Mouse (Mus musculus) left cerebral cortex, postnatal 14 days (tissue): ENCODE measurements at regions not wholly inside any gene's neighbourhood (a gene's known extent, or its start where the extent isn't known, plus 50 kb on each side); places are given as distances from the start of the nearest gene placed in this dataset.
A peak's percentile ranks its signal among the peaks of the same experiment; 100 is the strongest.

Source experiments
- DNase-seq, 2 experiments: peaks; one replicate each; pipeline ENCODE4 v3.0.0; 2021 to 2022; ENCODE audit warnings: low spot score in 2 of 2, mixed read lengths in 1 of 2
- intact Hi-C: fragments of 180-260 bp; cut with DNase I; formaldehyde crosslinking; loops from one replicate; pipeline ENCODE4 v1.15.1; 2025

- intact Hi-C loops = no loop called here
- no peak for DNase-seq
These were observed 189.8 kb upstream of the Nt5c1b start for GRCm38 (mm10) chr12:10179815-10180468.

- DNase-seq = no peak
- intact Hi-C loops = no loop called here
These were observed 187.2 kb upstream of the Nt5c1b start for GRCm38 (mm10) chr12:10182589-10182988.

- intact Hi-C loops = no loop called here
- DNase-seq = no peak
These were observed 183.2 kb upstream of the Nt5c1b start for GRCm38 (mm10) chr12:10186576-10186975.

GRCm38 (mm10) chr12:10189746-10190145 is 180.0 kb upstream of the Nt5c1b start:
- DNase-seq = no peak
- intact Hi-C loops = no loop called here

- DNase-seq = no peak
- intact Hi-C loops = no loop called here
These were observed 171.8 kb upstream of the Nt5c1b start for GRCm38 (mm10) chr12:10197906-10198460.

GRCm38 (mm10) chr12:10209841-10210240 is 159.9 kb upstream of the Nt5c1b start:
- intact Hi-C loops = no loop called here
- DNase-seq = no peak

GRCm38 (mm10) chr12:10222821-10223220 is 147.0 kb upstream of the Nt5c1b start:
- intact Hi-C loops = loop anchor here (2.0 to 10.0 kb wide), 2 partner anchors 212 to 652 kb away; partner anchors contain the start of gene Osr1
- DNase-seq = no peak

GRCm38 (mm10) chr12:10223832-10224231 is 145.9 kb upstream of the Nt5c1b start:
- peak; percentile 62 to 66 for DNase-seq
- intact Hi-C loops = loop anchor here (1.0 to 10.0 kb wide), 3 partner anchors 211 to 1172 kb away; partner anchors contain the start of gene Osr1

GRCm38 (mm10) chr12:10231144-10231543 is 138.6 kb upstream of the Nt5c1b start:
- DNase-seq = no peak
- intact Hi-C loops = no loop called here

- intact Hi-C loops = no loop called here
- DNase-seq = no peak
These were observed 138.1 kb upstream of the Nt5c1b start for GRCm38 (mm10) chr12:10231683-10232082.

- DNase-seq = no peak
- intact Hi-C loops = no loop called here
These were observed 121.7 kb upstream of the Nt5c1b start for GRCm38 (mm10) chr12:10248110-10248509.

GRCm38 (mm10) chr12:10256385-10256784 is 113.4 kb upstream of the Nt5c1b start:
- no peak for DNase-seq
- intact Hi-C loops = no loop called here

- DNase-seq = no peak
- intact Hi-C loops = no loop called here
These were observed 103.6 kb upstream of the Nt5c1b start for GRCm38 (mm10) chr12:10266201-10266600.

- DNase-seq = peak; percentile 3 to 21
- intact Hi-C loops = no loop called here
These were observed 97.7 kb upstream of the Nt5c1b start for GRCm38 (mm10) chr12:10272038-10272437.

- intact Hi-C loops = no loop called here
- DNase-seq = no peak
These were observed 94.5 kb upstream of the Nt5c1b start for GRCm38 (mm10) chr12:10275226-10275625.

GRCm38 (mm10) chr12:10292646-10293045 is 77.1 kb upstream of the Nt5c1b start:
- intact Hi-C loops = no loop called here
- DNase-seq = no peak

GRCm38 (mm10) chr12:10305970-10306369 is 63.8 kb upstream of the Nt5c1b start:
- DNase-seq = no peak
- intact Hi-C loops = no loop called here
